Mouse (Mus musculus): Measurements from ENCODE around the gene Cd47. TPM values are rescaled to one million over a fixed set of nuclear protein-coding genes. Genes with fewer than 3 reads are reported as not detected.
A peak's percentile ranks its signal among the peaks of the same experiment; 100 is the strongest.

Gene Cd47
- polyA plus RNA-seq, 1 experiment from 2014 or later = 38.4 TPM

DNA sequence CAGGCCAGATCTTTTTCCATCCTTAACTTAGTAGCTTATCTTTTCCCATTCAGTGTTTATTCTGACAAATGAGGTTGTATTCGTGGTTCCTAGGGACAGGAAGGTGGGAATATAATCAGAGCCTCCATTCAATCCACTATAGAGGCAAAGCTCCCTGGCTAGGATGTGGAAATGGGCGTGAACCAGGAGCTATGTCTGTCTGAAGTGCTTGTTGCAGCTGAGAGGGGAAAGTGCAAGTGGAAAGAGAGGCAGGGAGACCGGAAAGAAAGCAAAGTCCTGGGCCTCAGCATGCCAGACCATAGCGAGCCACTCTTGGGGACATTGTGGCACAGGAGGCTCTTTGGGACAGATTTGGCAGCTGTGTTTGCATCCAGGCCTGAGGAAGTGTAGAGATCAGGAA is 94.3 kb downstream of the Cd47 start:
- H3K36me3 ChIP-seq = peaks cover 22% of the 10 kb centered on the region
- no peak for DNase-seq (ENCODE audit: low spot score)
- no peak overlapping the region for H3K4me3 ChIP-seq
- WGBS = 62% methylated on average over 4 of the region's 4 CpGs
- no peaks in the 10 kb centered on the region for H3K27me3 ChIP-seq (ENCODE audit: low read depth, poor library complexity, severe bottlenecking)
- peaks cover 7% of the 10 kb centered on the region; the same call in 1 of the 2 replicates for H3K9me3 ChIP-seq (replicated peaks)
- no peak overlapping the region for H3K27ac ChIP-seq (replicated peaks)
- H3K4me1 ChIP-seq = peaks cover 3% of the 10 kb centered on the region; the same call in 1 of the 2 replicates

DNA sequence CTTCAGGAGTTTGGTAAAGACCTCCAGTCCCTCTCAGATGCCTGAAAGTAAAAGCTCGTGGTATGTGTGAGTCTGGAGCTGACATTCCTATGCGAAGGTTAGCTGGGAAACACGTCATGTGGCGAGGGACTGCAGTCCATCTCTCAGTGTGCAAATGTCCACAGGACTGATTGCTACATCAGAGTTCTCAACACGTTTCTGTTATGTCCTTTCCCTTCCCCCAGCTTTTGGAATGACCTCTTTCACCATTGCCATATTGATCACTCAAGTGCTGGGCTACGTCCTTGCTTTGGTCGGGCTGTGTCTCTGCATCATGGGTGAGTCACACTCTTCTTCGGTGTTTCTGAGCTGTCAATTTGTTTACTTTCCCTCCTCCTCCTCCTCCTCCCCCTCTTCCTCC is 95.8 kb downstream of the Cd47 start:
- no peak for DNase-seq (ENCODE audit: low spot score)
- Histone ChIP-seq H3K27ac (replicated peaks) (no peak overlapping the region), H3K4me3 (no peak overlapping the region), H3K36me3 (peaks cover 22% of the 10 kb centered on the region), H3K27me3 (ENCODE audit: low read depth, poor library complexity, severe bottlenecking) (no peaks in the 10 kb centered on the region), H3K9me3 (replicated peaks) (peaks cover 7% of the 10 kb centered on the region; the same call in 1 of the 2 replicates), H3K4me1 (peaks cover 3% of the 10 kb centered on the region; the same call in 1 of the 2 replicates)
- WGBS = 88% methylated on average over 8 of the region's 8 CpGs

DNA sequence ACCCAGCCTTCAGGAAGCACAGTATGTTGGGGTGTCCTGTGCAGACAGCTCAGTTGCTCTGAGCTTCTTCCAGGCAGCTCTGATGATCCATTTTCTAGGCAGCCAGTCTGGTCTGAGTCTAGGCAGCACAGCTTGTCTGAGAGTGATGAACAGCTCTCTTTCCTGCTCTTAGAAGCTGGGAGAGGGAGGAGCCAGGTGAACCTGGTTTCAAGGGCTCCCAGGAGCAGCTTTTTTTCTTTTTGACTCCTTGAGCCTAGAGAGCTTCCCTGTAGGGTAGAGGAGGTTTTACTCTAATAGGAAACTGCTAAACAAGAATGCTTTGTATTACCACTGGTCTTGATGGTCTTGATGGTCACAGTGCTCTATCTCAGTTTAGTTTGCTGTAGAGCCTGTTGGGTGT is 101.1 kb downstream of the Cd47 start:
- Histone ChIP-seq H3K9me3 (replicated peaks) (no peaks in the 10 kb centered on the region), H3K36me3 (peaks cover 15% of the 10 kb centered on the region), H3K27me3 (ENCODE audit: low read depth, poor library complexity, severe bottlenecking) (no peaks in the 10 kb centered on the region), H3K27ac (replicated peaks) (no peak overlapping the region), H3K4me1 (peaks cover 13% of the 10 kb centered on the region), H3K4me3 (no peak overlapping the region)
- no peak for DNase-seq (ENCODE audit: low spot score)

GRCm38 (mm10) chr16:49902083-49902482 is 101.8 kb downstream of the Cd47 start:
- H3K9me3 ChIP-seq (replicated peaks) = no peaks in the 10 kb centered on the region
- 97% methylated on average over 5 of the region's 5 CpGs for WGBS

DNA sequence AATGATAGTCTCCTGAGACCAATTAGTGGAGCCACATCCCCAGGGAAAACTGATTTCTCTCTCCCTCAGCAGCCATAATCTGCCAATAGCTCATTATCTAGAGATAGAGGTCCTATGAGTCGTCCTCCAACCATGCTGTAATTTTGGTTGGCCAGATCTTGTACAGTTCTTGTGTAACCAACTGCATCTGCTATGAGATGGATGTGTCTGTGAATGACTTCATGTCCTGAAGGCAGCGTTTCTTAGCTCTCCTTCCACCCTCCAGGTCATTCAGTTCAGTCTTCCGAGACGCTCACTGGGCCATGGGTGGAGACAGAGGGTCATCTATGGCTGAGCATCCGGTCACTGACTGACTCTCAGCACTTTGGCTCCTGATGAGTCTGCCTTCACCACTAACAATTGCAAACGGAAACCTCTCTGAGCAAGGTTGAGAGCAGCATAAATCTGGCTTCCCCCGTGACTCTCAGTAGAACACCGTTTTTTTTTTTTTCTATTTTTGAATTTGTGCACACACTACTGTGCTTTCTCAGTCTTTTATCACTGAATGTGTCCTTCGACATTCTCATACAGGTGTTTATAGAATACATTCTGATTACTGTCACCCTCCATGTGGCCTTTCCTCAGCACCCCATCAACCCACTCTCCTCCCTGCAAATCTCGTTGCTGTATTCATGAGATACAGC is 104.1 kb downstream of the Cd47 start:
- no peak for DNase-seq (ENCODE audit: low spot score)
- Histone ChIP-seq H3K36me3 (peaks cover 2% of the 10 kb centered on the region; the same call in 1 of the 2 replicates), H3K9me3 (replicated peaks) (no peaks in the 10 kb centered on the region), H3K27me3 (ENCODE audit: low read depth, poor library complexity, severe bottlenecking) (no peaks in the 10 kb centered on the region), H3K27ac (replicated peaks) (no peak overlapping the region), H3K4me3 (no peak overlapping the region), H3K4me1 (peaks cover 17% of the 10 kb centered on the region)
- WGBS = 92% methylated on average over 10 of the region's 10 CpGs

More at GRCm38 (mm10) chr16:49902083-49902482, 101.8 kb downstream of the Cd47 start:
- Histone ChIP-seq H3K4me3 (no peak overlapping the region), H3K4me1 (peaks cover 13% of the 10 kb centered on the region), H3K36me3 (peaks cover 10% of the 10 kb centered on the region; the same call in 1 of the 2 replicates), H3K27me3 (ENCODE audit: low read depth, poor library complexity, severe bottlenecking) (no peaks in the 10 kb centered on the region), H3K27ac (replicated peaks) (no peak overlapping the region)
- DNase-seq (ENCODE audit: low spot score) = no peak

- Histone ChIP-seq H3K4me3 (no peak overlapping the region), H3K4me1 (peaks cover 17% of the 10 kb centered on the region), H3K36me3 (no peaks in the 10 kb centered on the region; the same call in 1 of the 2 replicates), H3K27ac (replicated peaks) (peak overlapping the region; percentile 17; the same call in 1 of the 2 replicates), H3K27me3 (ENCODE audit: low read depth, poor library complexity, severe bottlenecking) (no peaks in the 10 kb centered on the region), H3K9me3 (replicated peaks) (no peaks in the 10 kb centered on the region)
- 74% methylated on average over 3 of the region's 3 CpGs for WGBS
- no peak for DNase-seq (ENCODE audit: low spot score)
Measured at GRCm38 (mm10) chr16:49905041-49905440, 104.7 kb downstream of the Cd47 start.

GRCm38 (mm10) chr16:49905601-49906001 is 105.3 kb downstream of the Cd47 start:
- WGBS = 67% methylated on average over 8 of the region's 8 CpGs
- H3K4me3 ChIP-seq = no peak overlapping the region
- H3K27me3 ChIP-seq (ENCODE audit: low read depth, poor library complexity, severe bottlenecking) = no peaks in the 10 kb centered on the region
- no peaks in the 10 kb centered on the region for H3K9me3 ChIP-seq (replicated peaks)
- no peaks in the 10 kb centered on the region; the same call in 1 of the 2 replicates for H3K36me3 ChIP-seq
- H3K4me1 ChIP-seq = peaks cover 17% of the 10 kb centered on the region
- DNase-seq (ENCODE audit: low spot score) = no peak
- H3K27ac ChIP-seq (replicated peaks) = peak overlapping the region; percentile 17; the same call in 1 of the 2 replicates

GRCm38 (mm10) chr16:49906066-49906465 is 105.7 kb downstream of the Cd47 start:
- peak overlapping the region; percentile 52; the same call in 1 of the 2 replicates for H3K27ac ChIP-seq (replicated peaks)
- H3K4me1 ChIP-seq = peaks cover 17% of the 10 kb centered on the region
- WGBS = 39% methylated on average over 5 of the region's 5 CpGs
- no peaks in the 10 kb centered on the region for H3K27me3 ChIP-seq (ENCODE audit: low read depth, poor library complexity, severe bottlenecking)
- H3K9me3 ChIP-seq (replicated peaks) = no peaks in the 10 kb centered on the region
- no peaks in the 10 kb centered on the region; the same call in 1 of the 2 replicates for H3K36me3 ChIP-seq
- no peak overlapping the region for H3K4me3 ChIP-seq
- DNase-seq (ENCODE audit: low spot score) = no peak

- Histone ChIP-seq H3K4me3 (no peak overlapping the region), H3K27me3 (ENCODE audit: low read depth, poor library complexity, severe bottlenecking) (no peaks in the 10 kb centered on the region), H3K9me3 (replicated peaks) (no peaks in the 10 kb centered on the region), H3K36me3 (no peaks in the 10 kb centered on the region; the same call in 1 of the 2 replicates), H3K27ac (replicated peaks) (no peak overlapping the region), H3K4me1 (peaks cover 17% of the 10 kb centered on the region)
- no peak for DNase-seq (ENCODE audit: low spot score)
- WGBS = 90% methylated on average over 2 of the region's 2 CpGs
Measured at GRCm38 (mm10) chr16:49906940-49907339, 106.6 kb downstream of the Cd47 start.

- H3K27ac ChIP-seq (replicated peaks) = no peak overlapping the region
- no peaks in the 10 kb centered on the region; the same call in 1 of the 2 replicates for H3K36me3 ChIP-seq
- no peaks in the 10 kb centered on the region for H3K27me3 ChIP-seq (ENCODE audit: low read depth, poor library complexity, severe bottlenecking)
- no peaks in the 10 kb centered on the region for H3K9me3 ChIP-seq (replicated peaks)
- 48% methylated on average over 4 of the region's 4 CpGs for whole genome bisulfite sequencing
- H3K4me1 ChIP-seq = peaks cover 17% of the 10 kb centered on the region
- no peak for DNase-seq (ENCODE audit: low spot score)
- no peak overlapping the region for H3K4me3 ChIP-seq
Measured at GRCm38 (mm10) chr16:49907356-49907755, 107.0 kb downstream of the Cd47 start.

DNA sequence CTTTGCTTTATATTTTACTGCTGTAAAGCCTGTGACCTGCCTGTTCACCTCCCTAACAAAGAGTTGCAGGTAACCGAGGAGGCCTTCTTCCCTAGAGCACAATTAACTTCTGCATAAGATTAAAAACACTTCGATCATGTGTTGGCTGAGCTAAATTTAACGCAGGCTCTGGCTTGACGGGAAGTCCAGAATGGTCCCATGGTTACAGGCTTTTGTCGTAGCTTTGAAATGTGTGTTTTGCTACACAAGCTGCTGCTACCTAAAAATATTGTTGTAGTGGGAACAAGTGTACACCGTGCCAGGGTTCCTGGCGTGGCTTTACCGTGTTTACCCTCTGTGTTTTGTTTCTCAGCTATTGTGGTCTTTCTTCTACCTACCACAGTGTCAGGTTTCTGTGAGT is 109.2 kb downstream of the Cd47 start:
- DNase-seq (ENCODE audit: low spot score) = no peak
- 89% methylated on average over 8 of the region's 8 CpGs for WGBS
- H3K4me3 ChIP-seq = no peak overlapping the region
- no peaks in the 10 kb centered on the region for H3K27me3 ChIP-seq (ENCODE audit: low read depth, poor library complexity, severe bottlenecking)
- H3K4me1 ChIP-seq = peaks cover 17% of the 10 kb centered on the region
- H3K9me3 ChIP-seq (replicated peaks) = no peaks in the 10 kb centered on the region
- H3K36me3 ChIP-seq = no peaks in the 10 kb centered on the region
- H3K27ac ChIP-seq (replicated peaks) = no peak overlapping the region

GRCm38 (mm10) chr16:49914094-49914493 is 113.8 kb downstream of the Cd47 start:
- Histone ChIP-seq H3K36me3 (no peaks in the 10 kb centered on the region), H3K27me3 (ENCODE audit: low read depth, poor library complexity, severe bottlenecking) (no peaks in the 10 kb centered on the region), H3K27ac (replicated peaks) (no peak overlapping the region), H3K9me3 (replicated peaks) (no peaks in the 10 kb centered on the region), H3K4me3 (no peak overlapping the region), H3K4me1 (no peaks in the 10 kb centered on the region)
- no peak for DNase-seq (ENCODE audit: low spot score)
- 83% methylated on average over 2 of the region's 2 CpGs for WGBS
